Mouse (Mus musculus): ENCODE data around the gene Mgat5b.

GRCm38 (mm10) chr11:116994095-116994582, 75.5 kb downstream of the Mgat5b start:
- peak; percentile 14; the same call in 1 of the 2 replicates for TF ChIP-seq CTCF (IDR thresholded peaks at IDR 0.05; ENCODE audit: extremely low read depth, insufficient read depth, insufficient read length, insufficient replicate concordance)
- no peak for TF ChIP-seq POLR2A (IDR thresholded peaks at IDR 0.05; ENCODE audit: low read depth, low read length)
